Mouse (Mus musculus): ENCODE data around the gene Kmt5b. TPM values are rescaled to one million over a fixed set of nuclear protein-coding genes. Genes with fewer than 3 reads are reported as not detected.

The Kmt5b gene
- polyA plus RNA-seq, 1 experiment from 2014 or later: 62.9 TPM

DNA sequence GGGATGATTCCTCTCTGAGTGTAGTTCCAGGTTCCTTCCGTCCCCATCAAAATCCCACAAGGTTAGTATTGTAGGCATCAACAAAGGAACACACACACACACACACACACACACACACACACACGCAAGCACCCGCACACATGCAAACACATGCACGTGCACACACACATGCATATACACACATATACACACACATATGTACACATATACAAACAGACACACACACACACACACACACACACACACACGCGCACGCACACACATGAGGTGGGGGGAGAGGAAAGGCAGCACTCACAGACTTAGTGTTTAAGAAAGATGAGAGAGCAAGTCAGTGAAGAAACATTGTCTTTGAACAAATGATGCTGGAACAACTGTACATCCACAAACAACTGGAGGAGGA is 23.9 kb upstream of the Kmt5b start:
- H3K9me3 ChIP-seq: no peaks in the 10 kb centered on the region
- 0 out of 2 replicates have a peak, but pooled peaks have one; percentile 35 for ATAC-seq (replicated peaks)
- H3K9ac ChIP-seq (replicated peaks): no peak overlapping the region
- H3K4me3 ChIP-seq: peak overlapping the region; percentile 60
- WGBS: 75% methylated on average over 7 of the region's 7 CpGs
- peak overlapping the region; percentile 95; the same call in 1 of the 2 replicates for H3K27ac ChIP-seq (replicated peaks)
- H3K4me1 ChIP-seq: peaks cover 21% of the 10 kb centered on the region
- H3K36me3 ChIP-seq: no peaks in the 10 kb centered on the region
- H3K4me2 ChIP-seq (replicated peaks): peak overlapping the region; percentile 80
- H3K27me3 ChIP-seq: no peaks in the 10 kb centered on the region

GRCm38 (mm10) chr19:3743851-3744512 is 23.2 kb upstream of the Kmt5b start:
- peak; percentile 81 for ATAC-seq (replicated peaks)
- Histone ChIP-seq H3K27me3 (no peaks in the 10 kb centered on the region), H3K36me3 (no peaks in the 10 kb centered on the region), H3K9me3 (no peaks in the 10 kb centered on the region), H3K27ac (replicated peaks) (peak overlapping the region; percentile 95), H3K4me2 (replicated peaks) (peak overlapping the region; percentile 80), H3K4me1 (peaks cover 21% of the 10 kb centered on the region), H3K9ac (replicated peaks) (peak overlapping the region; percentile 83), H3K4me3 (peak overlapping the region; percentile 60)
- 3% methylated on average over 13 of the region's 13 CpGs for WGBS

DNA sequence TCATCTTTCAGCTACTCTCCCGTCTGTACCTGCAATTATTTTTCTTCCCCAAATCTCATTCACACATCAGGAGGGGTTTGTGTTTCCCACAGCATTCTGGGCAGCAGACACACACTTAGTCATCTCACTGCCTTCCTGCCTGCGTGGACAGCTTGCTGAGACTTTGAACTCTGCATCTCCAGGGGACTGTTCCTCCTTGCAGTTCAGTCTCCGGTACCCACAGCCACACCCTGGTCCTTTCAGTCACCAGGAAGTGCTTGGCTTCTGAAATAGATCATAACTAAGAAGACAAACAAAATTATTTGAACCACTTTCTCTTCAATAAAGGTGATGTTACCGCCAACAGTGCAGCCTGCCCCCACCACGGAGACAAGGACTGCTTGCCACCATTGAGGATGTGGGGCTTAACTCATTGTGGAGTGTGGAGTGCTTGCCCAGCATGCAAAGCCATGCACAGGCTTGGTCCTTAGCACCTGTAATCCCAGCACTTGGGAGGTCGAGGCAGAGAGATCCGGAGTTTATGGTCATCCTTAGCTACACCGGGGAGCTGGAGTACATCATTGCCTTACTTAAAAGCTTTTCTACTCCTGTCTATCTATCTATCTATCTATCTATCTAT is 14.5 kb upstream of the Kmt5b start:
- Histone ChIP-seq H3K4me3 (no peak overlapping the region), H3K36me3 (no peaks in the 10 kb centered on the region), H3K27me3 (no peaks in the 10 kb centered on the region), H3K9ac (replicated peaks) (no peak overlapping the region), H3K4me2 (replicated peaks) (no peak overlapping the region), H3K4me1 (no peaks in the 10 kb centered on the region), H3K9me3 (no peaks in the 10 kb centered on the region), H3K27ac (replicated peaks) (no peak overlapping the region)
- no peak for ATAC-seq (replicated peaks)
- 60% methylated on average over 8 of the region's 8 CpGs for WGBS

GRCm38 (mm10) chr19:3753240-3753633 is 14.0 kb upstream of the Kmt5b start:
- Histone ChIP-seq H3K9ac (replicated peaks) (no peak overlapping the region), H3K36me3 (no peaks in the 10 kb centered on the region), H3K27ac (replicated peaks) (no peak overlapping the region), H3K4me1 (no peaks in the 10 kb centered on the region), H3K9me3 (no peaks in the 10 kb centered on the region), H3K4me3 (no peak overlapping the region), H3K27me3 (no peaks in the 10 kb centered on the region), H3K4me2 (replicated peaks) (no peak overlapping the region)
- 97% methylated on average over 1 of the region's 1 CpGs for WGBS
- ATAC-seq (replicated peaks): no peak

DNA sequence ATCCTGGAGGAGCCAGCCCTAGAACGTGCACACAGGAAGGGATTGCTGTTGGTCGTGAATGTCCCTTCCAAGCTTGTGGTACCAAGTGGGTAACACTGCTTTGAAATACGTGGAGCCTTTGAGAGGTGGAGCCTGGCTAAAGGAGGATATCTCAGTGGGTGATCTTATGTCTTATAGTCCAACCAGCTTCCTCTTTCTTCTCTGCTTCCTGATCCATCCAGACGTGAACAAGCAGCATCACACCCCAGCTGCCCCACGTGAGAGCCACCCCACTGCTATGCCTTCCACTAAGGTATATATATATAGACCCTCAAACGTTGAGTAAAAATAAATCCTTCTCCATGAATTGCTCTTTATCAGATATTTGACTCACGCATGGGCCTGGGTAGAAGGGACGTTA is 13.5 kb upstream of the Kmt5b start:
- no peaks in the 10 kb centered on the region for H3K9me3 ChIP-seq
- H3K4me1 ChIP-seq: no peaks in the 10 kb centered on the region
- H3K27me3 ChIP-seq: no peaks in the 10 kb centered on the region
- no peak overlapping the region for H3K4me3 ChIP-seq
- no peak overlapping the region for H3K4me2 ChIP-seq (replicated peaks)
- no peaks in the 10 kb centered on the region for H3K36me3 ChIP-seq
- H3K27ac ChIP-seq (replicated peaks): no peak overlapping the region
- WGBS: 61% methylated on average over 8 of the region's 8 CpGs
- no peak for ATAC-seq (replicated peaks)
- H3K9ac ChIP-seq (replicated peaks): no peak overlapping the region

GRCm38 (mm10) chr19:3757861-3758260 is 9.4 kb upstream of the Kmt5b start:
- Histone ChIP-seq H3K4me1 (no peaks in the 10 kb centered on the region), H3K9me3 (no peaks in the 10 kb centered on the region), H3K36me3 (no peaks in the 10 kb centered on the region), H3K27ac (replicated peaks) (no peak overlapping the region), H3K4me3 (no peak overlapping the region), H3K4me2 (replicated peaks) (no peak overlapping the region), H3K27me3 (no peaks in the 10 kb centered on the region), H3K9ac (replicated peaks) (no peak overlapping the region)
- ATAC-seq (replicated peaks): no peak
- WGBS: 53% methylated on average over 1 of the region's 1 CpGs

- no peak overlapping the region for H3K9ac ChIP-seq (replicated peaks)
- peaks cover 21% of the 10 kb centered on the region for H3K4me1 ChIP-seq
- no peak overlapping the region for H3K4me3 ChIP-seq
- H3K27ac ChIP-seq (replicated peaks): no peak overlapping the region
- no peak overlapping the region for H3K4me2 ChIP-seq (replicated peaks)
- WGBS: 88% methylated on average over 4 of the region's 4 CpGs
- no peaks in the 10 kb centered on the region for H3K9me3 ChIP-seq
- ATAC-seq (replicated peaks): no peak
- H3K27me3 ChIP-seq: no peaks in the 10 kb centered on the region
- H3K36me3 ChIP-seq: no peaks in the 10 kb centered on the region
Measured at GRCm38 (mm10) chr19:3765221-3765820, 1.9 kb upstream of the Kmt5b start.

- no peaks in the 10 kb centered on the region for H3K27me3 ChIP-seq
- peak overlapping the region; percentile 97 for H3K4me3 ChIP-seq
- no peaks in the 10 kb centered on the region for H3K36me3 ChIP-seq
- peak overlapping the region; percentile 100; the same call in 1 of the 2 replicates for H3K27ac ChIP-seq (replicated peaks)
- peak overlapping the region; percentile 55 for H3K4me2 ChIP-seq (replicated peaks)
- ATAC-seq (replicated peaks): no peak
- H3K4me1 ChIP-seq: peaks cover 27% of the 10 kb centered on the region
- H3K9ac ChIP-seq (replicated peaks): peak overlapping the region; percentile 100; the same call in 1 of the 2 replicates
- no peaks in the 10 kb centered on the region for H3K9me3 ChIP-seq
- WGBS: 92% methylated on average over 5 of the region's 5 CpGs
Measured at GRCm38 (mm10) chr19:3766378-3766777, 843 bp upstream of the Kmt5b start.

- Histone ChIP-seq H3K27me3 (no peaks in the 10 kb centered on the region), H3K9me3 (no peaks in the 10 kb centered on the region), H3K4me3 (peak overlapping the region; percentile 97), H3K4me1 (peaks cover 27% of the 10 kb centered on the region), H3K9ac (replicated peaks) (peak overlapping the region; percentile 100), H3K36me3 (no peaks in the 10 kb centered on the region), H3K4me2 (replicated peaks) (peak overlapping the region; percentile 55), H3K27ac (replicated peaks) (peak overlapping the region; percentile 100)
- under 1% methylated on average over 99 of the region's 111 CpGs for WGBS
- peak; percentile 74 for ATAC-seq (replicated peaks)
Measured at GRCm38 (mm10) chr19:3767781-3768696, 818 bp downstream of the Kmt5b start.

- H3K4me2 ChIP-seq (replicated peaks): peak overlapping the region; percentile 55
Measured at GRCm38 (mm10) chr19:3768697-3769383, 1.6 kb downstream of the Kmt5b start.

DNA sequence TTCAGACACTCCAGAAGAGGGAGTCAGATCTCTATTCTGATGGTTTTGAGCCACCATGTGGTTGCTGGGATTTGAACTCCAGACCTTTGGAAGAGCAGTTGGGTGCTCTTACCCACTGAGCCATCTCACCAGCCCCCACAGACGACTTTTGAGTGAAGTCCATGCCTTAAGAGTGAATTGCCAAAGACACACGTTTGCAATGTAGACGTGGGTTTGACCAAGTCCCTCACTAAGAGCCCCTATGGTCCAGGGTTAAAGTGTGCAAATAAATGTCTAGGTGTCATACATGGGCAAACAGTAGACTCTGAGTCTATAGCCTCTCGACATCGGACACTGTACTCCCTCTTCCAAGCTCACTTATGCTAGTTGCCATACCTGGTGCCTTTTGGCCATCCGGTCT is 2.3 kb downstream of the Kmt5b start:
- Histone ChIP-seq H3K27ac (replicated peaks) (no peak overlapping the region), H3K9ac (replicated peaks) (peak overlapping the region; percentile 100), H3K4me1 (peaks cover 27% of the 10 kb centered on the region), H3K4me2 (replicated peaks) (peak overlapping the region; percentile 55), H3K36me3 (0 out of 2 replicates have a peak, but pooled peaks cover 5% of the 10 kb centered on the region), H3K9me3 (no peaks in the 10 kb centered on the region), H3K4me3 (peak overlapping the region; percentile 97), H3K27me3 (no peaks in the 10 kb centered on the region)
- ATAC-seq (replicated peaks): no peak
- 86% methylated on average over 6 of the region's 6 CpGs for whole genome bisulfite sequencing

More at GRCm38 (mm10) chr19:3768697-3769383, 1.6 kb downstream of the Kmt5b start:
- under 1% methylated on average over 59 of the region's 60 CpGs for WGBS
- H3K4me1 ChIP-seq: peaks cover 27% of the 10 kb centered on the region
- H3K36me3 ChIP-seq: 0 out of 2 replicates have a peak, but pooled peaks cover 3% of the 10 kb centered on the region
- no peaks in the 10 kb centered on the region for H3K27me3 ChIP-seq
- H3K9me3 ChIP-seq: no peaks in the 10 kb centered on the region
- H3K9ac ChIP-seq (replicated peaks): peak overlapping the region; percentile 100
- H3K4me3 ChIP-seq: peak overlapping the region; percentile 97
- ATAC-seq (replicated peaks): peak; percentile 89
- H3K27ac ChIP-seq (replicated peaks): peak overlapping the region; percentile 100
